Comparison of ENCODE assay signal across 8 mouse cellular contexts in genomic region chr15:101113176-101113575, GRCm38 (mm10). TPM values are rescaled to one million over a fixed set of nuclear protein-coding genes. Genes with fewer than 3 reads are reported as not detected.
DNase-seq lines count a peak whose midpoint lies in the region; TF ChIP-seq lines count a peak whose summit lies in the region.

No protein-coding gene starts in this region.

- TF ChIP-seq POLR2A in thymus, adult 2 months (IDR thresholded peaks at IDR 0.05; ENCODE audit: control insufficient read depth, extremely low read depth, insufficient read depth, low read length, poor library complexity): no peak

- H3K27ac ChIP-seq in thymus, adult 2 months (ENCODE audit: control insufficient read depth, insufficient read depth, low read length): no peak overlapping the region

- H3K4me1 ChIP-seq in thymus, adult 2 months (replicated peaks; ENCODE audit: control insufficient read depth, insufficient read depth, low read length): peaks cover 4% of the 10 kb centered on the region; the same call in 1 of the 2 replicates

- H3K27me3 ChIP-seq in thymus, adult 2 months (ENCODE audit: control insufficient read depth, insufficient read depth, low read length): no peaks in the 10 kb centered on the region

- DNase-seq in thymus, adult 2 months: peak; percentile 18
- DNase-seq in thymus, postnatal 0 days (ENCODE audit: low spot score): no peak
- DNase-seq in fat pad, adult 2 months (ENCODE audit: extremely low read depth, low read depth, low spot score): peak; percentile 85
- peak; percentile 67 to 85 for DNase-seq in kidney, postnatal 25 days
- DNase-seq in monocyte, adult 2 months (ENCODE audit: low read depth in 1 of 2, low spot score in 2 of 2): peak; percentile 53 to 55
- DNase-seq in left cerebral cortex, postnatal 25 days (ENCODE audit: low spot score in 2 of 2): no peak
- DNase-seq in right cerebral cortex, adult 2 months (ENCODE audit: low spot score in 2 of 2): no peak
- no peak for DNase-seq in embryo, embryonic 10.5 days (ENCODE audit: low spot score)

- no peaks in the 10 kb centered on the region for H3K36me3 ChIP-seq in thymus, adult 2 months (ENCODE audit: control insufficient read depth, insufficient read depth, low read length)

- WGBS in thymus, adult 2 months: 6% methylated on average over 8 of the region's 8 CpGs

- TF ChIP-seq CTCF in thymus, adult 2 months (IDR thresholded peaks at IDR 0.05; ENCODE audit: borderline replicate concordance, control insufficient read depth, extremely low read depth, insufficient read depth, low read length, poor library complexity): no peak

- intact Hi-C loops in left cerebral cortex, postnatal 25 days (cut with DNase I): no loop called here

- H3K4me3 ChIP-seq in thymus, adult 2 months (ENCODE audit: control insufficient read depth, insufficient read depth, low read length): no peak overlapping the region

RNA-seq across cellular contexts. Expression of gene Ankrd33, which starts 2.4 kb away (rescaled TPM):
- polyA plus RNA-seq in thymus, adult 2 months (2012; rRNA removed): not detected in 2 replicates
- not detected in 2 replicates for polyA plus RNA-seq in thymus, postnatal 0 days (2015; fragmentation: Nextera tagmentation; extraction: Ambion mirVana)
- not detected for total RNA-seq in left cerebral cortex, postnatal 25 days (2021)

RNA-seq across cellular contexts. Expression of gene Acvrl1, which starts 15.1 kb away (rescaled TPM):
- 27.2 and 34.2 TPM in 2 replicates for polyA plus RNA-seq in thymus, adult 2 months (2012; rRNA removed)
- polyA plus RNA-seq in thymus, postnatal 0 days (2015; fragmentation: Nextera tagmentation; extraction: Ambion mirVana): 5.8 and 6.5 TPM in 2 replicates
- total RNA-seq in left cerebral cortex, postnatal 25 days (2021): 10 to 100 TPM; 12.3 to 12.5 TPM

RNA-seq across cellular contexts. Expression of gene Fignl2, which starts 34.8 kb away (rescaled TPM):
- polyA plus RNA-seq in thymus, adult 2 months (2012; rRNA removed): 0.86 and 1.4 TPM in 2 replicates
- polyA plus RNA-seq in thymus, postnatal 0 days (2015; fragmentation: Nextera tagmentation; extraction: Ambion mirVana): 0.04 TPM in 2 replicates
- total RNA-seq in left cerebral cortex, postnatal 25 days (2021): 1 to 10 TPM; 1.5 to 1.8 TPM

Comparison
In these comparisons a context has a peak if more than half of its experiments do, and no peak if none do; other contexts are left out.
1. DNase-seq: peak in thymus, adult 2 months (single experiment), fat pad, adult 2 months (single experiment), kidney, postnatal 25 days (2 of 2) and monocyte, adult 2 months (2 of 2); none in thymus, postnatal 0 days (single experiment), left cerebral cortex, postnatal 25 days (0 of 2), right cerebral cortex, adult 2 months (0 of 2) and embryo, embryonic 10.5 days (single experiment).